In genomic region chr7:79171782-79172181, GRCm38 (mm10) we compare ENCODE assay signal across 9 mouse cellular contexts. TPM values are rescaled to one million over a fixed set of nuclear protein-coding genes. Genes with fewer than 3 reads are reported as not detected.
"Had no signal": no experiment of that assay in that cellular context is flagged by ENCODE, and none has a peak within 500 bp of the region (broad histone marks: within the 10 kb centered on the region; RNA-seq: fewer than 3 reads in every experiment).

No protein-coding gene starts in this region.

- H3K27me3 ChIP-seq: lung, embryonic 15.5 days; midbrain, embryonic 13.5 days had no signal

- DNase-seq: lung, postnatal 14 days; right cerebral cortex, postnatal 14 days; thymus, postnatal 4 days had no signal

- H3K27ac ChIP-seq: left cerebral cortex, adult 2 months; liver, embryonic 14.5 days; lung, embryonic 15.5 days; macrophage; midbrain, embryonic 13.5 days had no signal

- H3K4me3 ChIP-seq: left cerebral cortex, adult 2 months; lung, embryonic 15.5 days; midbrain, embryonic 13.5 days had no signal

- H3K4me1 ChIP-seq: lung, embryonic 15.5 days; midbrain, embryonic 13.5 days had no signal

- H3K4me2 ChIP-seq: lung, embryonic 15.5 days; midbrain, embryonic 13.5 days had no signal

- H3K36me3 ChIP-seq: lung, embryonic 15.5 days; midbrain, embryonic 13.5 days had no signal

- H3K9me3 ChIP-seq: lung, embryonic 15.5 days; midbrain, embryonic 13.5 days had no signal

- ATAC-seq: intestine, postnatal 0 days; midbrain, embryonic 13.5 days had no signal

- H3K9ac ChIP-seq: liver, embryonic 14.5 days; lung, embryonic 15.5 days; midbrain, embryonic 13.5 days had no signal

RNA-seq across cellular contexts. Expression of gene Hapln3, which starts 41.0 kb away (rescaled TPM):
- polyA plus RNA-seq: macrophage had no signal
